Comparison of ENCODE assay signal across 19 mouse cellular contexts in genomic region chr6:115421665-115422064, GRCm38 (mm10).
DNase-seq lines count a peak whose midpoint lies in the region; ATAC-seq and TF ChIP-seq lines count a peak whose summit lies in the region.
"Had no signal": no experiment of that assay in that cellular context is flagged by ENCODE, and none has a peak within 500 bp of the region (broad histone marks: within the 10 kb centered on the region; RNA-seq: fewer than 3 reads in every experiment).

No protein-coding gene starts in this region.

- H3K9ac ChIP-seq in liver, postnatal 0 days (replicated peaks) = no peak overlapping the region
- H3K9ac ChIP-seq in lung, postnatal 0 days (replicated peaks; ENCODE audit: low read depth) = no peak overlapping the region
- H3K9ac ChIP-seq: embryonic facial prominence, embryonic 15.5 days; forebrain, postnatal 0 days; heart, embryonic 12.5 days; hindbrain, embryonic 13.5 days; intestine, embryonic 15.5 days; liver, embryonic 14.5 days; midbrain, embryonic 13.5 days; neural tube, embryonic 12.5 days had no signal

- no peak overlapping the region for H3K4me3 ChIP-seq in liver, postnatal 0 days (ENCODE audit: low read depth, low read length)
- H3K4me3 ChIP-seq in lung, postnatal 0 days (ENCODE audit: low read depth, low read length) = no peak overlapping the region
- H3K4me3 ChIP-seq: embryonic facial prominence, embryonic 15.5 days; forebrain, embryonic 10.5 days; heart, embryonic 12.5 days; hindbrain, embryonic 13.5 days; intestine, embryonic 15.5 days; midbrain, embryonic 13.5 days; neural tube, embryonic 12.5 days had no signal

- TF ChIP-seq EP300 in liver, postnatal 0 days (IDR thresholded peaks at IDR 0.05; ENCODE audit: low read depth) = no peak
- no peak for TF ChIP-seq EP300 in lung, postnatal 0 days (IDR thresholded peaks at IDR 0.05)

- H3K36me3 ChIP-seq in liver, postnatal 0 days (replicated peaks; ENCODE audit: insufficient read depth, low read length) = no peaks in the 10 kb centered on the region
- H3K36me3 ChIP-seq in lung, postnatal 0 days (ENCODE audit: insufficient read depth, low read length) = no peaks in the 10 kb centered on the region
- H3K36me3 ChIP-seq: embryonic facial prominence, embryonic 15.5 days; forebrain, embryonic 10.5 days; heart, embryonic 12.5 days; hindbrain, embryonic 13.5 days; intestine, embryonic 15.5 days; midbrain, embryonic 13.5 days; neural tube, embryonic 12.5 days had no signal

- ATAC-seq in liver, postnatal 0 days = peak; percentile 68
- ATAC-seq in lung, postnatal 0 days = peak; percentile 43; the same call in 1 of the 2 replicates
- peak; percentile 91 for ATAC-seq in megakaryocyte progenitor cell, adult 5-6 weeks (replicated peaks; ENCODE audit: poor library complexity)
- ATAC-seq: forebrain, postnatal 0 days; intestine, embryonic 15.5 days; midbrain, embryonic 13.5 days had no signal

- TF ChIP-seq CTCF in liver, postnatal 0 days (IDR thresholded peaks at IDR 0.05; ENCODE audit: low read depth) = no peak
- TF ChIP-seq CTCF in lung, postnatal 0 days (IDR thresholded peaks at IDR 0.05) = no peak

- WGBS in liver, postnatal 0 days (ENCODE audit: insufficient replicate concordance) = 59% methylated on average over 4 of the region's 4 CpGs
- 58% methylated on average over 4 of the region's 4 CpGs for WGBS in lung, postnatal 0 days

- H3K4me2 ChIP-seq in liver, postnatal 0 days (ENCODE audit: low read depth, low read length) = no peak overlapping the region
- no peak overlapping the region for H3K4me2 ChIP-seq in lung, postnatal 0 days (replicated peaks; ENCODE audit: low read depth, low read length)
- H3K4me2 ChIP-seq: embryonic facial prominence, embryonic 15.5 days; heart, embryonic 12.5 days; hindbrain, embryonic 13.5 days; intestine, embryonic 15.5 days; midbrain, embryonic 13.5 days; neural tube, embryonic 12.5 days had no signal

- H3K9me3 ChIP-seq in liver, postnatal 0 days (ENCODE audit: low read length) = no peaks in the 10 kb centered on the region
- no peaks in the 10 kb centered on the region for H3K9me3 ChIP-seq in lung, postnatal 0 days (ENCODE audit: low read length)
- H3K9me3 ChIP-seq: embryonic facial prominence, embryonic 15.5 days; forebrain, embryonic 10.5 days; heart, embryonic 12.5 days; hindbrain, embryonic 13.5 days; intestine, embryonic 15.5 days; midbrain, embryonic 13.5 days; neural tube, embryonic 12.5 days had no signal

- no peaks in the 10 kb centered on the region for H3K27me3 ChIP-seq in liver, postnatal 0 days (ENCODE audit: insufficient read depth, low read length)
- no peaks in the 10 kb centered on the region for H3K27me3 ChIP-seq in lung, postnatal 0 days (replicated peaks; ENCODE audit: insufficient read depth, low read length)
- H3K27me3 ChIP-seq: embryonic facial prominence, embryonic 15.5 days; heart, embryonic 12.5 days; hindbrain, embryonic 13.5 days; intestine, embryonic 15.5 days; midbrain, embryonic 13.5 days; neural tube, embryonic 12.5 days had no signal

- peak overlapping the region; percentile 49; the same call in 1 of the 2 replicates for H3K27ac ChIP-seq in liver, postnatal 0 days (ENCODE audit: low read depth)
- H3K27ac ChIP-seq in lung, postnatal 0 days (ENCODE audit: low read length) = no peak overlapping the region
- H3K27ac ChIP-seq: embryonic facial prominence, embryonic 15.5 days; forebrain, embryonic 10.5 days; hindbrain, embryonic 13.5 days; intestine, embryonic 15.5 days; liver, embryonic 14.5 days; midbrain, embryonic 13.5 days; neural tube, embryonic 12.5 days had no signal

- no peak for DNase-seq in liver, postnatal 0 days
- no peak for DNase-seq in liver
- DNase-seq in adrenal gland, postnatal 10 days = peak; percentile 65
- peak; percentile 48 for DNase-seq in lung, postnatal 0 days (ENCODE audit: low spot score)
- DNase-seq in spleen, adult 12 weeks (ENCODE audit: low spot score) = no peak
- no peak for DNase-seq in embryo, embryonic 9.5 days (ENCODE audit: extremely low spot score)
- DNase-seq in layer of hippocampus, adult 18-20 months (ENCODE audit: low spot score in 2 of 2) = no peak
- DNase-seq: embryo, embryonic 11 days; forebrain, postnatal 0 days; layer of hippocampus, adult 9-11 months had no signal

- H3K4me1 ChIP-seq in liver, postnatal 0 days (ENCODE audit: insufficient read depth) = peaks cover 9% of the 10 kb centered on the region
- H3K4me1 ChIP-seq in lung, postnatal 0 days (ENCODE audit: insufficient read depth, low read depth, low read length) = no peaks in the 10 kb centered on the region
- H3K4me1 ChIP-seq: embryonic facial prominence, embryonic 15.5 days; forebrain, embryonic 10.5 days; heart, embryonic 12.5 days; hindbrain, embryonic 13.5 days; intestine, embryonic 15.5 days; midbrain, embryonic 13.5 days; neural tube, embryonic 12.5 days had no signal

Comparison
In these comparisons a context has a peak if more than half of its experiments do, and no peak if none do; other contexts are left out.
1. DNase-seq: peak in adrenal gland, postnatal 10 days (single experiment) and lung, postnatal 0 days (single experiment); none in liver, postnatal 0 days (single experiment), liver (single experiment), spleen, adult 12 weeks (single experiment), embryo, embryonic 9.5 days (single experiment) and layer of hippocampus, adult 18-20 months (0 of 2).
2. Peak in every context shown above with its lines, with median percentiles within 50 percentile points of each other: ATAC-seq.